Mouse (Mus musculus): ENCODE data around the gene Sec63. TPM values are rescaled to one million over a fixed set of nuclear protein-coding genes. Genes with fewer than 3 reads are reported as not detected.

The Sec63 gene
- polyA plus RNA-seq, 1 experiment = 5.0 TPM

DNA sequence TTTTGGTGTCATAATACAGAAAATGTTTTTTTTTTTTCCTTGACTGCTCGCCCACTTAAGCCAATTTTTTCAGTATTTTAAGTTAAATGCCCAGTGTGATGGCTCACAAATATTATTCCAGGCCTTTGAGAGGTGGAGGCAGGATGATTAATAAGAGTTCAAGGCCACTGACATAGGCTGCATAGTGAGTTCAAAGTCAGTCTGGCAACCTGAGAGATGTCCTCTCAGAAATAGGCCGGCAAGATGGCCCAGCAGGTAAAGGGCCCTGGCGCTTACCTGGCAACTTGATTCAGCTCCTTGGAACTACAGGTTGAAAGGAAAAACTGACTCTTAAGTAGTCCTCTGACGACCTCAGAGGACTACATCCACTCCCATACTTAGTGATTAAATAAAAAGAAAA, 1.9 kb downstream of the Sec63 start:
- Histone ChIP-seq H3K4me1 (ENCODE audit: control insufficient read depth, insufficient read depth, insufficient read length, low read length) (peaks cover 3% of the 10 kb centered on the region; the same call in 1 of the 2 replicates), H3K4me3 (ENCODE audit: low read depth, low read length) (no peak overlapping the region), H3K36me3 (ENCODE audit: control insufficient read depth, insufficient read depth, low read length) (no peaks in the 10 kb centered on the region), H3K27me3 (ENCODE audit: control insufficient read depth, insufficient read depth, low read length) (no peaks in the 10 kb centered on the region), H3K27ac (ENCODE audit: insufficient read depth, low read depth, low read length) (no peak overlapping the region)
- TF ChIP-seq POLR2A (IDR thresholded peaks at IDR 0.05; ENCODE audit: low read depth, low read length) (no peak), CTCF (IDR thresholded peaks at IDR 0.05; ENCODE audit: extremely low read depth, insufficient read length, insufficient replicate concordance, low read depth, low read length) (no peak)
- WGBS = 18% methylated on average over 4 of the region's 4 CpGs

- no peaks in the 10 kb centered on the region for H3K27me3 ChIP-seq (ENCODE audit: control insufficient read depth, insufficient read depth, low read length)
- H3K27ac ChIP-seq (ENCODE audit: insufficient read depth, low read depth, low read length) = no peak overlapping the region
- H3K4me1 ChIP-seq (ENCODE audit: control insufficient read depth, insufficient read depth, insufficient read length, low read length) = peaks cover 3% of the 10 kb centered on the region; the same call in 1 of the 2 replicates
- TF ChIP-seq POLR2A (IDR thresholded peaks at IDR 0.05; ENCODE audit: low read depth, low read length) (no peak), CTCF (IDR thresholded peaks at IDR 0.05; ENCODE audit: extremely low read depth, insufficient read length, insufficient replicate concordance, low read depth, low read length) (no peak)
- no peaks in the 10 kb centered on the region for H3K36me3 ChIP-seq (ENCODE audit: control insufficient read depth, insufficient read depth, low read length)
- no peak overlapping the region for H3K4me3 ChIP-seq (ENCODE audit: low read depth, low read length)
These were observed 4.0 kb downstream of the Sec63 start for GRCm38 (mm10) chr10:42765344-42765743.

DNA sequence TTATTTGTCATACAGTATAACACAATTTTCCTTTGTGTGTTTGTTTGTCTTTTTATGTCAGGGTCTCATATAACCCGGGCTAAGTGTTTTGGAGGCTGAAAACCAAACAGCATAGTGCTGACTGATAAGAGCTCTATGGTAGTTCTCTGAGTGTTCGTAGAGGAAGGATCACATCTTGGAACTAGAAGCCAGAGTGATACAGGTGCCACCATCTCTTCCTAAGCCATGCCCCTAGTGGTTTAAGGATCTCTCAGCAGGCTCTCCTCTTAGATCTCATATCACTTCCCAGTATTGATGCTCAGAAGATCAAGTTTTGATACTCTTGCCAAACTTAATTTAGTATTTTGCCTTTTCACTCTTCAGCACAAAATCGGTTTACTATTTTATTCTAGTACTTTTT, 14.2 kb downstream of the Sec63 start:
- 64% methylated on average over 3 of the region's 3 CpGs for WGBS
- Histone ChIP-seq H3K4me1 (ENCODE audit: control insufficient read depth, insufficient read depth, insufficient read length, low read length) (no peaks in the 10 kb centered on the region), H3K27ac (ENCODE audit: insufficient read depth, low read depth, low read length) (no peak overlapping the region), H3K4me3 (ENCODE audit: low read depth, low read length) (no peak overlapping the region), H3K27me3 (ENCODE audit: control insufficient read depth, insufficient read depth, low read length) (no peaks in the 10 kb centered on the region), H3K36me3 (ENCODE audit: control insufficient read depth, insufficient read depth, low read length) (no peaks in the 10 kb centered on the region)
- TF ChIP-seq CTCF (IDR thresholded peaks at IDR 0.05; ENCODE audit: extremely low read depth, insufficient read length, insufficient replicate concordance, low read depth, low read length) = no peak
- TF ChIP-seq POLR2A (IDR thresholded peaks at IDR 0.05; ENCODE audit: low read depth, low read length) = no peak

- H3K36me3 ChIP-seq (ENCODE audit: control insufficient read depth, insufficient read depth, low read length) = peaks cover 5% of the 10 kb centered on the region; the same call in 1 of the 2 replicates
- 84% methylated on average over 2 of the region's 2 CpGs for WGBS
- H3K27me3 ChIP-seq (ENCODE audit: control insufficient read depth, insufficient read depth, low read length) = no peaks in the 10 kb centered on the region
- H3K27ac ChIP-seq (ENCODE audit: insufficient read depth, low read depth, low read length) = no peak overlapping the region
- no peak for TF ChIP-seq CTCF (IDR thresholded peaks at IDR 0.05; ENCODE audit: extremely low read depth, insufficient read length, insufficient replicate concordance, low read depth, low read length)
- TF ChIP-seq POLR2A (IDR thresholded peaks at IDR 0.05; ENCODE audit: low read depth, low read length) = no peak
- no peak overlapping the region for H3K4me3 ChIP-seq (ENCODE audit: low read depth, low read length)
- H3K4me1 ChIP-seq (ENCODE audit: control insufficient read depth, insufficient read depth, insufficient read length, low read length) = no peaks in the 10 kb centered on the region
These were observed 19.5 kb downstream of the Sec63 start for GRCm38 (mm10) chr10:42780753-42781152.

DNA sequence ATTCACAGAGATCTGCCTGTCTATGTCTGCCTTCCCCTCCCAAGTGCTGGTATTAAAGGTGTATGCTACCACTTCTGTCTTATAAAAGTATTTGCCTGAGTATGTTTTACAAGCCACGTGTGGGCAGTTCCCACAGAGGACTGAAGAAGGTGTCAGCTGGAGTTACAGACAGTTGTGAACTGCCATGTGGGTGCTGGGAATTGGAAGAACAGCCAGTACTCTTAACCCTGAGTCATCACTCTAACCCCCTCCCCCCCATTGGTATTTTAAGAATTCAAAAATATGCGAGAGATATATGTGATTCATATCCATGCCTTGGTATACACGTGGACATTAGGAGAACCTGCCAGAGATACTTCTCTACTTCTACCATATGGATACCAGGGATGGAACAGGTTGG, 20.4 kb downstream of the Sec63 start:
- WGBS = 33% methylated on average over 3 of the region's 3 CpGs
- H3K36me3 ChIP-seq (ENCODE audit: control insufficient read depth, insufficient read depth, low read length) = peaks cover 7% of the 10 kb centered on the region; the same call in 1 of the 2 replicates
- TF ChIP-seq POLR2A (IDR thresholded peaks at IDR 0.05; ENCODE audit: low read depth, low read length) (no peak), CTCF (IDR thresholded peaks at IDR 0.05; ENCODE audit: extremely low read depth, insufficient read length, insufficient replicate concordance, low read depth, low read length) (no peak)
- no peak overlapping the region for H3K27ac ChIP-seq (ENCODE audit: insufficient read depth, low read depth, low read length)
- H3K4me3 ChIP-seq (ENCODE audit: low read depth, low read length) = no peak overlapping the region
- H3K4me1 ChIP-seq (ENCODE audit: control insufficient read depth, insufficient read depth, insufficient read length, low read length) = no peaks in the 10 kb centered on the region
- no peaks in the 10 kb centered on the region for H3K27me3 ChIP-seq (ENCODE audit: control insufficient read depth, insufficient read depth, low read length)

DNA sequence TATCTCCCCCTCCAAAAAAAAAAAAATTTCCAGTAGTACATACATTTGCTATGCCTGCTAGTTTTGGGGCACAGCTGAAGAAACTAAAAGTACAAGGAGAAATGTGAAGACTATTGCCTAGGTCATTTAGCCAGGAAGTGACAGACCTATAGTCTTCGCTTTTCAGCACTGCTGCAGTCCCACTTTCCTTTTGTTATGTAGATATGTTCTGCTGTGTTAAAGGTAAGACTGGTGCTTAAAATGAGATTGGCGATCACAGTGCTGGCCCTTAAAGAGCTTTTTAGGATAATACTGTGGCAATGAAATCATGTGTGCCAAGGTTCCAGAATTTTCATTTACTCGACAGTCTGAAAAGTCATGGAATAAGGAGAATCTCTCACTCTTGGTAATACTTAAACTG, 39.6 kb downstream of the Sec63 start:
- Histone ChIP-seq H3K27ac (ENCODE audit: insufficient read depth, low read depth, low read length) (no peak overlapping the region), H3K4me1 (ENCODE audit: control insufficient read depth, insufficient read depth, insufficient read length, low read length) (no peaks in the 10 kb centered on the region), H3K4me3 (ENCODE audit: low read depth, low read length) (no peak overlapping the region), H3K27me3 (ENCODE audit: control insufficient read depth, insufficient read depth, low read length) (no peaks in the 10 kb centered on the region), H3K36me3 (ENCODE audit: control insufficient read depth, insufficient read depth, low read length) (peaks cover 44% of the 10 kb centered on the region)
- TF ChIP-seq CTCF (IDR thresholded peaks at IDR 0.05; ENCODE audit: extremely low read depth, insufficient read length, insufficient replicate concordance, low read depth, low read length) (no peak), POLR2A (IDR thresholded peaks at IDR 0.05; ENCODE audit: low read depth, low read length) (no peak)
- WGBS = 90% methylated on average over 3 of the region's 3 CpGs

- no peak overlapping the region for H3K27ac ChIP-seq (ENCODE audit: insufficient read depth, low read depth, low read length)
- TF ChIP-seq CTCF (IDR thresholded peaks at IDR 0.05; ENCODE audit: extremely low read depth, insufficient read length, insufficient replicate concordance, low read depth, low read length) = no peak
- no peak for TF ChIP-seq POLR2A (IDR thresholded peaks at IDR 0.05; ENCODE audit: low read depth, low read length)
- H3K27me3 ChIP-seq (ENCODE audit: control insufficient read depth, insufficient read depth, low read length) = no peaks in the 10 kb centered on the region
- no peak overlapping the region for H3K4me3 ChIP-seq (ENCODE audit: low read depth, low read length)
- 87% methylated on average over 6 of the region's 6 CpGs for WGBS
- peaks cover 3% of the 10 kb centered on the region for H3K4me1 ChIP-seq (ENCODE audit: control insufficient read depth, insufficient read depth, insufficient read length, low read length)
- H3K36me3 ChIP-seq (ENCODE audit: control insufficient read depth, insufficient read depth, low read length) = peaks cover 39% of the 10 kb centered on the region
These were observed 64.6 kb downstream of the Sec63 start for GRCm38 (mm10) chr10:42825923-42826322.

DNA sequence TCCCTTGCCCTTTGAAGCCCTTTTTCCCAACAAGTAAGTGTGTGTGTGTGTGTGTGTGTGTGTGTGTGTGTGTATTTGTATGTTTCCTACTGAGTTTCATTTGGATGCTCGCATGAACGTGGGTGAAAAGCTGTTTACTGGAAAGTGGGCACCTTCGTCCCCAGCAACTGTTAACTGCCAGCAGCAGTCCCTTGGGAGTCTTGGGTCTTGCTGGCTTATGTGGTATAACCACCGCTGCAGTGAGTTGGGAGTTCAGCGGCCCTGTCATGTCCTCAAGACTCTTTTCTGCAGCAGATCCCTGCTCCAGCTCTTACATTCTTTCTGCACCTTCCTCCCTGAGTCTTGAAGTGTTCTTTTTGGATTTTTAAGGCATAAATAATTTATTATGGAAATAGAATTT, 65.9 kb downstream of the Sec63 start:
- no peak overlapping the region for H3K4me3 ChIP-seq (ENCODE audit: low read depth, low read length)
- no peaks in the 10 kb centered on the region for H3K27me3 ChIP-seq (ENCODE audit: control insufficient read depth, insufficient read depth, low read length)
- 78% methylated on average over 5 of the region's 5 CpGs for WGBS
- no peak overlapping the region for H3K27ac ChIP-seq (ENCODE audit: insufficient read depth, low read depth, low read length)
- peaks cover 38% of the 10 kb centered on the region for H3K36me3 ChIP-seq (ENCODE audit: control insufficient read depth, insufficient read depth, low read length)
- no peak for TF ChIP-seq POLR2A (IDR thresholded peaks at IDR 0.05; ENCODE audit: low read depth, low read length)
- no peak for TF ChIP-seq CTCF (IDR thresholded peaks at IDR 0.05; ENCODE audit: extremely low read depth, insufficient read length, insufficient replicate concordance, low read depth, low read length)
- H3K4me1 ChIP-seq (ENCODE audit: control insufficient read depth, insufficient read depth, insufficient read length, low read length) = peaks cover 7% of the 10 kb centered on the region
